Mouse (Mus musculus) ES-E14 (cell line): Measurements from ENCODE around the gene Pex10. TPM values are rescaled to one million over a fixed set of nuclear protein-coding genes. Genes with fewer than 3 reads are reported as not detected.

Experiments used
- DNase-seq: peaks from one replicate; pipeline ENCODE4 v3.0.0-alpha.2; 2013; ENCODE audit warnings: low read depth, low spot score
- H3K27ac ChIP-seq: 2 replicates; pipeline ENCODE4 v1.5.1; 2012; ENCODE audit warnings: low read depth, mild to moderate bottlenecking, low read length, moderate library complexity, mixed read lengths; ENCODE audit not compliant: poor library complexity, insufficient read depth, severe bottlenecking
- H3K36me3 ChIP-seq: 2 replicates; pipeline ENCODE4 v1.6.1; 2012; ENCODE audit warnings: mild to moderate bottlenecking, low read length, moderate library complexity, mixed read lengths; ENCODE audit not compliant: control insufficient read depth, poor library complexity, insufficient read depth, severe bottlenecking
- H3K4me1 ChIP-seq, 2 experiments: fragments of 150-350 bp in 1 of 2; sonication (generic) in 1 of 2; 2 replicates each; pipeline ENCODE4 v1.6.1; 2012; ENCODE audit warnings: low read length in 2 of 2, mild to moderate bottlenecking in 1 of 2, mixed read lengths in 1 of 2; ENCODE audit not compliant: control insufficient read depth in 2 of 2, insufficient read depth in 2 of 2, poor library complexity in 1 of 2
- H3K4me3 ChIP-seq, 2 experiments: fragments of 150-350 bp in 1 of 2; sonication (generic) in 1 of 2; 2 replicates each; pipeline ENCODE4 v1.5.1; 2012; ENCODE audit warnings: low read length in 2 of 2, low read depth in 1 of 2, mild to moderate bottlenecking in 1 of 2, mixed read lengths in 1 of 2; ENCODE audit not compliant: insufficient read depth in 1 of 2, poor library complexity in 1 of 2, severe bottlenecking in 1 of 2
- H3K9ac ChIP-seq: 2 replicates; pipeline ENCODE4 v1.6.1; 2012; ENCODE audit warnings: low read depth, mild to moderate bottlenecking, low read length, mixed read lengths; ENCODE audit not compliant: poor library complexity, insufficient read depth, severe bottlenecking
- H3K9me3 ChIP-seq: fragments of 150-350 bp; sonication (generic); 2 replicates; pipeline ENCODE4 v1.6.1; 2012; ENCODE audit warnings: low read depth, mild to moderate bottlenecking, low read length; ENCODE audit not compliant: control insufficient read depth, insufficient read depth
- CHD2 ChIP-seq: IDR thresholded peaks from 2 replicates; pipeline ENCODE4 v1.6.1; 2014; ENCODE audit warnings: mild to moderate bottlenecking, low read depth, low read length, inconsistent platforms
- HCFC1 ChIP-seq: IDR thresholded peaks from 2 replicates; pipeline ENCODE4 v1.6.1; 2012; ENCODE audit warnings: low read length, inconsistent platforms, borderline replicate concordance; ENCODE audit not compliant: insufficient read depth
- MAFK ChIP-seq: IDR thresholded peaks from 2 replicates; pipeline ENCODE4 v1.6.1; 2014; ENCODE audit warnings: mild to moderate bottlenecking, low read depth, low read length, inconsistent platforms; ENCODE audit not compliant: insufficient read depth
- ZC3H11A ChIP-seq: IDR thresholded peaks from 2 replicates; pipeline ENCODE4 v1.6.1; 2012; ENCODE audit warnings: low read depth, mild to moderate bottlenecking, inconsistent platforms, low read length, borderline replicate concordance
- ZNF384 ChIP-seq: IDR thresholded peaks from 2 replicates; pipeline ENCODE4 v1.6.1; 2012; ENCODE audit warnings: low read depth, low read length, inconsistent platforms
- in situ Hi-C, 2 experiments: fragments of 600-800 bp; cut with MboI; formaldehyde crosslinking; loops; one replicate each; pipeline ENCODE4 v1.15.1; 2025; ENCODE audit warnings: low sequenced_read_pairs in 2 of 2, inconsistent platforms in 1 of 2; ENCODE audit not compliant: unreplicated experiment in 2 of 2
- total RNA-seq: library from RNA; depleted of rRNA; stranded (reverse); fragments of 300-350 nt; gene quantifications from 2 replicates; pipeline ENCODE4 v1.2.3, GENCODE M21; 2012

Pex10 gene
- total RNA-seq, 1 experiment, result 38.6 TPM

GRCm38 (mm10) chr4:155086108-155087024, 19.6 kb downstream of the Pex10 start, which contains the start of the genes Rer1 and Morn1:
Gene Rer1 (minus strand): TSS chr4:155086382.
Gene Morn1 (plus strand): TSS chr4:155086577.
- peaks cover 0 to 4% of the 10 kb centered on the region in 2 experiments; a peak in 1 of 4 replicates for H3K4me1 ChIP-seq
- peak within 1 kb of the TSS; percentile 86 for H3K27ac ChIP-seq
- TF ChIP-seq HCFC1, result peak; percentile 81
- TF ChIP-seq ZC3H11A, result no peak
- H3K9ac ChIP-seq, result peak within 1 kb of the TSS; percentile 97
- peak; percentile 99 for DNase-seq
- H3K9me3 ChIP-seq, result no peaks in the 10 kb centered on the region
- peaks cover 11% of the 10 kb centered on the region for H3K36me3 ChIP-seq
- H3K4me3 ChIP-seq, result peak within 1 kb of the TSS; percentile 98 to 99
- in situ Hi-C loops, result no loop called here

- Histone ChIP-seq H3K27ac (no peak overlapping the region), H3K9ac (no peak overlapping the region), H3K4me1 (peaks cover 0 to 4% of the 10 kb centered on the region in 2 experiments; a peak in 1 of 4 replicates), H3K4me3 (no peak overlapping the region), H3K36me3 (peaks cover 2% of the 10 kb centered on the region; the same call in 1 of the 2 replicates), H3K9me3 (no peaks in the 10 kb centered on the region)
- in situ Hi-C loops, result no loop called here
- TF ChIP-seq ZNF384 (no peak), CHD2 (no peak), HCFC1 (no peak), ZC3H11A (no peak), MAFK (no peak)
- no peak for DNase-seq
Observed at GRCm38 (mm10) chr4:155089241-155089640, 22.4 kb downstream of the Pex10 start.

- Histone ChIP-seq H3K27ac (no peak overlapping the region), H3K9ac (no peak overlapping the region), H3K4me3 (no peak overlapping the region), H3K9me3 (no peaks in the 10 kb centered on the region), H3K36me3 (peaks cover 2% of the 10 kb centered on the region; the same call in 1 of the 2 replicates), H3K4me1 (peaks cover 0 to 2% of the 10 kb centered on the region in 2 experiments; a peak in 1 of 4 replicates)
- in situ Hi-C loops, result loop anchor here (5.0 kb wide), 1 partner anchor 157 kb away; the partner anchor contains the start of gene Faap20 (in 2 of the 2)
- no peak for DNase-seq
- TF ChIP-seq MAFK (no peak), CHD2 (no peak), ZNF384 (no peak), HCFC1 (no peak), ZC3H11A (no peak)
Observed at GRCm38 (mm10) chr4:155090147-155090546, 23.3 kb downstream of the Pex10 start.

GRCm38 (mm10) chr4:155090688-155091449, 24.1 kb downstream of the Pex10 start:
- H3K4me3 ChIP-seq, result no peak overlapping the region
- TF ChIP-seq ZC3H11A (no peak), MAFK (no peak)
- no peak overlapping the region for H3K27ac ChIP-seq
- H3K9ac ChIP-seq, result no peak overlapping the region
- peaks cover 2% of the 10 kb centered on the region; the same call in 1 of the 2 replicates for H3K36me3 ChIP-seq
- in situ Hi-C loops, result loop anchor here (5.0 kb wide), 1 partner anchor 156 kb away; the partner anchor contains the start of gene Faap20 (in 2 of the 2)
- no peak for DNase-seq
- H3K4me1 ChIP-seq, result peaks cover 2% of the 10 kb centered on the region in 2 experiments; a peak in 3 of 4 replicates
- no peaks in the 10 kb centered on the region for H3K9me3 ChIP-seq
